Mouse (Mus musculus): ENCODE data around the gene Nckap5.

DNA sequence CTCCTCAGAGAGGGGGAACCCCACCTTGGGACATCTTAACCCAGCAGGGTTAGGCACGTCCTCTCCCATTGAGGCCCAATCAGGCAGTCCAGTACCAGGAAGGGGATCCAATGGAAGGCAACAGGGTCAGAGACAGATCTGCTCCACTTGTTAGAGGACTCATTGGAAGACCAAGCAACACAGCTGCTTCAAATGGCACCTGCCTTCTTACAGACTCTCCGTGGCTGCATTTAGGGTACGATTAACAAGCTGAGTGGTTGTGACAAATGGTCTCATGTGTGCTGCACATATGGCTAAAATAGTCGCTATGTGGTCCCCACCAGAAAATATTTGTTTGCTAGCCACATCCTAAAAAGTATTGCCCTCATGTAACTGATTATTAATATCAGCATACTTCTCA is 325.9 kb downstream of the Nckap5 start:
- TF ChIP-seq POLR2A (IDR thresholded peaks at IDR 0.05; ENCODE audit: insufficient read depth, low read length) = no peak
- no peak for TF ChIP-seq CTCF (IDR thresholded peaks at IDR 0.05; ENCODE audit: low read depth, low read length)
- no peak for TF ChIP-seq EP300 (IDR thresholded peaks at IDR 0.05; ENCODE audit: insufficient read depth, low read depth, low read length)

Data from ES-Bruce4 (cell line).